Mouse (Mus musculus) forebrain, embryonic 15.5 days (tissue): ENCODE measurements at regions not wholly inside any gene's neighbourhood (a gene's known extent, or its start where the extent isn't known, plus 50 kb on each side); places are given as distances from the start of the nearest gene placed in this dataset.

Experiments used
- ATAC-seq: fragments of 200-750 bp; cut with Nextera tagmentation; replicated peaks from 2 replicates; pipeline ENCODE4 v1.8.0; 2017; ENCODE audit warnings: mild to moderate bottlenecking, moderate TSS enrichment, moderate library complexity
- H3K27ac ChIP-seq: fragments of 300-500 bp; sonication (generic); replicated peaks from 2 replicates; pipeline ENCODE4 v1.5.1; 2015; ENCODE audit warnings: mild to moderate bottlenecking, inconsistent platforms
- H3K27me3 ChIP-seq: fragments of 300-500 bp; sonication (generic); 2 replicates; pipeline ENCODE4 v1.6.1; 2015; ENCODE audit warnings: inconsistent platforms
- H3K36me3 ChIP-seq: fragments of 300-500 bp; sonication (generic); 2 replicates; pipeline ENCODE4 v1.6.1; 2015; ENCODE audit warnings: mild to moderate bottlenecking, inconsistent platforms
- H3K4me1 ChIP-seq: fragments of 300-500 bp; sonication (generic); 2 replicates; pipeline ENCODE4 v1.6.1; 2015; ENCODE audit warnings: inconsistent platforms
- H3K4me2 ChIP-seq: fragments of 300-500 bp; sonication (generic); replicated peaks from 2 replicates; pipeline ENCODE4 v1.6.1; 2015; ENCODE audit warnings: mild to moderate bottlenecking, inconsistent platforms
- H3K4me3 ChIP-seq: fragments of 300-500 bp; sonication (generic); 2 replicates; pipeline ENCODE4 v1.5.1; 2015; ENCODE audit warnings: mild to moderate bottlenecking, inconsistent platforms
- H3K9ac ChIP-seq: fragments of 300-500 bp; sonication (generic); replicated peaks from 2 replicates; pipeline ENCODE4 v1.6.1; 2015; ENCODE audit warnings: mild to moderate bottlenecking, inconsistent platforms
- H3K9me3 ChIP-seq: fragments of 300-500 bp; sonication (generic); 2 replicates; pipeline ENCODE4 v1.6.1; 2016; ENCODE audit warnings: inconsistent platforms
- WGBS: fragments of 180-500 bp; shearing (Covaris S2); methylation state at CpG from one replicate; pipeline ENCODE4 v1.1.7; 2015; ENCODE audit warnings: mixed read lengths; 5-methylcytosine and 5-hydroxymethylcytosine counted together

DNA sequence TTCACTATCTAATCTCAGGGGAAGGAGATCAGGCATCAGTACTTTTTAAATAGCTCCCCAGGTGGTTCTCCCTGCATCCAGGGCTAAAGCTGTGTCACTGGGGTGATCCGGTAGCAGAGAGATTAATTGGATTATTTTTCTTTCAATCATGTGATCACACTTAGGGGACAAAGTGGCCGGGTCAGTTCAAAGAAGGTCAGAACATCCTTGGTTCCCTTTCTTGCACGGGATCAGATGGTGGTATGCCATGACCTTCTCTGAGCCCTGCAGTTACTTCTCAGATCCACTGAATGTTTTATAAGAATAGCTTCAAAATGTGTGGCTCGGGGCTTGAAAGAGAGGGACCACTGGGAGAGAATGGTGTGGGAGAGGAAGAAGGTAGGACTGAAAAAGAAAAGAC, 333.6 kb downstream of the Mllt3 start:
- no peak overlapping the region for H3K4me2 ChIP-seq
- H3K4me3 ChIP-seq = no peak overlapping the region
- no peak overlapping the region for H3K27ac ChIP-seq
- peaks cover 5% of the 10 kb centered on the region; the same call in 1 of the 2 replicates for H3K4me1 ChIP-seq
- ATAC-seq = no peak
- H3K27me3 ChIP-seq = no peaks in the 10 kb centered on the region
- WGBS = 22% methylated on average over 4 of the region's 4 CpGs
- H3K9me3 ChIP-seq = no peaks in the 10 kb centered on the region
- no peaks in the 10 kb centered on the region for H3K36me3 ChIP-seq
- no peak overlapping the region for H3K9ac ChIP-seq

DNA sequence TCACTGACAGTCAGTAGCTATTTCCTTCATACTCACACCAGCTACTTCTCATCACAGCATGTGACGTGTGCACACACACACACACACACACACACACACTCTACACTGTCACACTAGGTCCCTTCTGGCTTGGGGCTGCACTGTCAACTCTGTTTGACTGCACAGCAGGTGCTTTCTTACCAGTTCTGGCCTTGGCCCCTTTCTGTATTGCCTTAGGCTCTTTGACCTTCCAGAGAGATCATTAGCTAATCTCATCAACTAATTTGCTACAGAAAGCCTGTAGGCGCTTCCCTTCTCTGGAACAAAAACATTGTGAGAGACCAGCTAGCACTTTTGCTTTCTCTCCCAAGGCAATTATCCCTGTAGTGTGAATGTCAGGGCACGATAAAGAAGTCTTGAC, 334.4 kb downstream of the Mllt3 start:
- Histone ChIP-seq H3K27me3 (no peaks in the 10 kb centered on the region), H3K36me3 (no peaks in the 10 kb centered on the region), H3K9ac (no peak overlapping the region), H3K9me3 (no peaks in the 10 kb centered on the region), H3K4me2 (no peak overlapping the region), H3K4me1 (peaks cover 5% of the 10 kb centered on the region; the same call in 1 of the 2 replicates), H3K4me3 (no peak overlapping the region), H3K27ac (no peak overlapping the region)
- no peak for ATAC-seq
- 27% methylated on average over 3 of the region's 3 CpGs for WGBS

GRCm38 (mm10) chr4:87696921-87697320, 336.2 kb downstream of the Mllt3 start:
- no peak overlapping the region for H3K4me2 ChIP-seq
- H3K27me3 ChIP-seq = no peaks in the 10 kb centered on the region
- no peak overlapping the region for H3K9ac ChIP-seq
- H3K36me3 ChIP-seq = no peaks in the 10 kb centered on the region
- no peak overlapping the region for H3K27ac ChIP-seq
- H3K4me1 ChIP-seq = peaks cover 5% of the 10 kb centered on the region; the same call in 1 of the 2 replicates
- WGBS = 53% methylated on average over 4 of the region's 4 CpGs
- no peak overlapping the region for H3K4me3 ChIP-seq
- no peak for ATAC-seq
- H3K9me3 ChIP-seq = no peaks in the 10 kb centered on the region

DNA sequence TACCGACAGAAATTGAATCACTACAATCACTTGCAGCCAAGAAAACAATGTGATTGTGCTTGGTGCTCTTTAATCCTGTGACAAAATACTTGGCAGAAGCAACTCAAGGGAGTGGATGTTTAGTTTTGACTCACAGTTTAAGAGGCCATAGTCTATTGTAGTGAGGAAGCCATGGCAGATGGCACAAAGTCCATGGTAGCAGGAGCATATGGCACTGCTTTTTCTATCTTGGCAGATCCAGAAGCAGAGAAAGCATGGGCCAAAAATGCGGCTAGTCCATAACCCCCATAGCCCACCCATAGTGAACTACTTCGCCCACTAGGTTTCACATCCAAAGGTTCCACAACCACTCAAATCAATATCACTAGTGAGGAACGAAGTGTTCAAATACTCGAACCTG, 337.4 kb downstream of the Mllt3 start:
- H3K27me3 ChIP-seq = no peaks in the 10 kb centered on the region
- no peaks in the 10 kb centered on the region for H3K9me3 ChIP-seq
- no peak overlapping the region for H3K4me3 ChIP-seq
- H3K36me3 ChIP-seq = no peaks in the 10 kb centered on the region
- ATAC-seq = no peak
- WGBS = 86% methylated on average over 5 of the region's 5 CpGs
- H3K4me2 ChIP-seq = no peak overlapping the region
- H3K4me1 ChIP-seq = peaks cover 5% of the 10 kb centered on the region; the same call in 1 of the 2 replicates
- no peak overlapping the region for H3K27ac ChIP-seq
- no peak overlapping the region for H3K9ac ChIP-seq

DNA sequence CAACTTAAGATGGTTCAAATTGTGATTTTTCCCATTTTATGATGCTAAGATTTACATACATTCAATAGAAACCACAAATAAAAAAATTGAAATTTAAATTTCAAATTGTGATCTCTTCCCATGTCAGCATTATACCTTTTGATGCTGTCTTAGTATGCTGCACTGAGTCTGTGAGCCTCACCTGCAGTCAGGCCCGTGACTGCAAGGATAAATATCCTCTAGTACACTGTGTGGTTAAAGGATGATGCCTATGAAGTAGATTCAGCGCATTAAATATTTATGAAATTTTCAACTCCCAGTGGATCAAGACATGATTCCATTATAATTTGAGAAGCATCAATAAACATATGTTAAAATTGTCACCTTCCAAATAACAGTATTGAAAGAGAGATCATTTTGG, 340.4 kb downstream of the Mllt3 start:
- H3K9me3 ChIP-seq = no peaks in the 10 kb centered on the region
- H3K27ac ChIP-seq = no peak overlapping the region
- no peak for ATAC-seq
- no peaks in the 10 kb centered on the region for H3K4me1 ChIP-seq
- no peak overlapping the region for H3K4me2 ChIP-seq
- no peak overlapping the region for H3K9ac ChIP-seq
- H3K4me3 ChIP-seq = no peak overlapping the region
- no peaks in the 10 kb centered on the region for H3K27me3 ChIP-seq
- H3K36me3 ChIP-seq = no peaks in the 10 kb centered on the region
- WGBS = 86% methylated on average over 2 of the region's 2 CpGs

DNA sequence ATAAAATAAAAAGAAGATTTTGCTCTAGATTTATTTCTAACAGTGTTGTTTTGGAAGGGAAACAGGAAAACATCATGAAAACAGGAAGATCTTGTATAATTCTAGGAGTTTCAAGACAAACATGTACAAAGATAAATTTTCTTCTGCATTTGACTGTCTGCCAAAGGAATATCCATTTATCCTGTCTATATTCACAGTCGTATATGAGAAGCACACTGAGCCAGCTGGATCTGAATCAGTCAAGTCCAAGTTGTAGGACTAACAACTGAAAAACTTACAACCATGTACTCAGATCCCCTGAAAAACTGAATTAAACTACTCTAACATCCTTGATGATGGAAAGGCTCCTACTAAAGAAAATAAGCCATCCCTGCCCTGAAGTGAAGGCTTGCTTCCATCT, 348.2 kb downstream of the Mllt3 start:
- no peaks in the 10 kb centered on the region for H3K36me3 ChIP-seq
- H3K27me3 ChIP-seq = no peaks in the 10 kb centered on the region
- H3K9me3 ChIP-seq = no peaks in the 10 kb centered on the region
- ATAC-seq = no peak
- no peak overlapping the region for H3K4me2 ChIP-seq
- 77% methylated on average over 1 of the region's 1 CpGs for WGBS
- no peak overlapping the region for H3K4me3 ChIP-seq
- H3K4me1 ChIP-seq = no peaks in the 10 kb centered on the region
- no peak overlapping the region for H3K9ac ChIP-seq
- H3K27ac ChIP-seq = no peak overlapping the region

DNA sequence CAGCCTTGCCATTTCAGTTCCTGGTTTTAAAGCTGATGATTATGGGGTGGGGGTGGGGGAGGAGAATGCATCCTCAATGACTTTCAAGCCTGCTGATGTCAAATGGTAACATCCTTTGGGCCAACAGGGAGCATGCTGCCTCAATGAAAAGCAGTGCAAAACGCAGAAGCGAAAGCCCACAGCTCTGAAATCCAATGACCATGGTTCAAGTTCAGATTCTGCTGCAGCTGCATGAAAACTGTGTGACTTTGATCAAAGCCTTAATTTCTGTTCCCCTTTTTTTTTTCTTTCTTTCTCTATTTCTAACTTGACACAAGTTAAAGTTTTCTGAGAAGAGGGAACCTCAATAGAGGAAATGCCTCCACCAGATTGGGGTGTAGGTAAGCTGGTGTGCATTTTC, 350.4 kb downstream of the Mllt3 start:
- Histone ChIP-seq H3K4me3 (no peak overlapping the region), H3K4me1 (no peaks in the 10 kb centered on the region), H3K27me3 (no peaks in the 10 kb centered on the region), H3K9ac (no peak overlapping the region), H3K4me2 (no peak overlapping the region), H3K27ac (no peak overlapping the region), H3K9me3 (no peaks in the 10 kb centered on the region), H3K36me3 (no peaks in the 10 kb centered on the region)
- 95% methylated on average over 2 of the region's 2 CpGs for WGBS
- ATAC-seq = no peak

- Histone ChIP-seq H3K4me2 (no peak overlapping the region), H3K9me3 (no peaks in the 10 kb centered on the region), H3K4me1 (peaks cover 15% of the 10 kb centered on the region), H3K9ac (no peak overlapping the region), H3K27ac (no peak overlapping the region), H3K4me3 (no peak overlapping the region), H3K27me3 (no peaks in the 10 kb centered on the region), H3K36me3 (no peaks in the 10 kb centered on the region)
- no peak for ATAC-seq
- 78% methylated on average over 3 of the region's 3 CpGs for WGBS
Observed at GRCm38 (mm10) chr4:87671101-87671500, 362.1 kb downstream of the Mllt3 start.

GRCm38 (mm10) chr4:87670167-87670566, 363.0 kb downstream of the Mllt3 start:
- Histone ChIP-seq H3K4me3 (no peak overlapping the region), H3K4me1 (peaks cover 15% of the 10 kb centered on the region), H3K9ac (no peak overlapping the region), H3K36me3 (no peaks in the 10 kb centered on the region), H3K27me3 (no peaks in the 10 kb centered on the region), H3K4me2 (no peak overlapping the region), H3K9me3 (no peaks in the 10 kb centered on the region), H3K27ac (no peak overlapping the region)
- 83% methylated on average over 2 of the region's 2 CpGs for WGBS
- no peak for ATAC-seq

DNA sequence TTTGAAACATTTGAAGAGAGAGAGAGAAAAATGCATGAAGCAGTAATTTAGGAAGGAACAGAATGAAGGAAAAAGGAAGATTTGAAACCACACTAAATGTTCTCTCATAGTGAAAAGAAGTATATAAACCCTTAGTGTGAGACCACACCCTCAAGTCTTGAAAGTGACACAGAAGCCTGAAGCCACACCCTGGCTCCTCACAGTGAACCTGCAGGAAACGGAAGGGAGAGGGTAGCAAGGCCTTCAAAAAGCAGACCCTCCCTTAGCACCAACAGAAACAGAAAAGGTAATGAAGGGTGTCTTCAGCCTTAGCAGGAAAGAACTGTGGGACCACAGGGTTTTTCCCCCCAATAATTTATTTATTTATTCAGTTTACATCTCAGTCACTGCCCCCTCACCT, 363.7 kb downstream of the Mllt3 start:
- Histone ChIP-seq H3K4me2 (no peak overlapping the region), H3K27ac (no peak overlapping the region), H3K9ac (no peak overlapping the region), H3K27me3 (no peaks in the 10 kb centered on the region), H3K36me3 (no peaks in the 10 kb centered on the region), H3K4me1 (peaks cover 15% of the 10 kb centered on the region), H3K9me3 (no peaks in the 10 kb centered on the region), H3K4me3 (no peak overlapping the region)
- WGBS = 83% methylated on average over 1 of the region's 1 CpGs
- no peak for ATAC-seq

- Histone ChIP-seq H3K9ac (no peak overlapping the region), H3K27ac (peak overlapping the region; percentile 71), H3K27me3 (no peaks in the 10 kb centered on the region), H3K36me3 (no peaks in the 10 kb centered on the region), H3K4me2 (no peak overlapping the region), H3K9me3 (no peaks in the 10 kb centered on the region), H3K4me3 (no peak overlapping the region), H3K4me1 (peaks cover 15% of the 10 kb centered on the region)
- ATAC-seq = peak; percentile 69
- 39% methylated on average over 3 of the region's 3 CpGs for WGBS
Observed at GRCm38 (mm10) chr4:87668314-87668713, 364.9 kb downstream of the Mllt3 start.

GRCm38 (mm10) chr4:87667556-87668154, 365.5 kb downstream of the Mllt3 start:
- Histone ChIP-seq H3K36me3 (no peaks in the 10 kb centered on the region), H3K9ac (no peak overlapping the region), H3K9me3 (no peaks in the 10 kb centered on the region), H3K4me1 (peaks cover 15% of the 10 kb centered on the region), H3K27me3 (no peaks in the 10 kb centered on the region), H3K27ac (peak overlapping the region; percentile 71), H3K4me2 (no peak overlapping the region), H3K4me3 (no peak overlapping the region)
- whole genome bisulfite sequencing = 67% methylated on average over 5 of the region's 5 CpGs
- peak; percentile 53; the same call in 1 of the 2 replicates for ATAC-seq

DNA sequence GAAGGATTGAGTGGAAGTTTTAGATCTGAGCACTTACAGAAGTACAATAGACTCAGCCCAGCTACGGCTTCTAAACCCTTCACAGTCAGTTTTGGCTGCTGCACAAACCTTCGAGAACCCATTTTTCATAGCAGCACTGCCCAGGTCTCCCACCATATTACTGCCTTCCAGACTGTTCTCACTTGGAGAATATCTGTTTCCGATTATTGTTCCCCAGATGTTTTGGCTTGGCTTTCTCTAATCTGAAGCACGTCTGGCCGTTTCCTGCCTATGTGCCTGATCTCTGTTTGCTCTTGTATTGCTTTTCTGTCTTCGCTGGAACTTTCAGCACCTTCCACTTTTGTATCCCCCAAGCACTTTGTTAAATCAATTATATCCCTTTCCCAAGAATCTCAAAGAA, 368.0 kb downstream of the Mllt3 start:
- Histone ChIP-seq H3K9ac (no peak overlapping the region), H3K9me3 (no peaks in the 10 kb centered on the region), H3K4me2 (no peak overlapping the region), H3K4me3 (no peak overlapping the region), H3K36me3 (no peaks in the 10 kb centered on the region), H3K4me1 (peaks cover 15% of the 10 kb centered on the region), H3K27ac (no peak overlapping the region), H3K27me3 (no peaks in the 10 kb centered on the region)
- WGBS = 87% methylated on average over 6 of the region's 6 CpGs
- ATAC-seq = no peak
